Mouse (Mus musculus): ENCODE results near the gene Rlim. TPM values are rescaled to one million over a fixed set of nuclear protein-coding genes. Genes with fewer than 3 reads are reported as not detected.

The Rlim gene
- 10 to 100 TPM; 49.3 to 54.0 TPM for total RNA-seq (2021)
- long read RNA-seq, experiment 1, full-length matches to known transcripts, result 3 of 12 reads
- long read RNA-seq, experiment 1, partial matches to known transcripts, result 0 of 12 reads
- long read RNA-seq, experiment 1, other reads (novel, unspliced or antisense), result 9 of 12 reads
- long read RNA-seq, experiment 2, partial matches to known transcripts, result 0 of 2 reads
- long read RNA-seq, experiment 2, other reads (novel, unspliced or antisense), result 2 of 2 reads

DNA sequence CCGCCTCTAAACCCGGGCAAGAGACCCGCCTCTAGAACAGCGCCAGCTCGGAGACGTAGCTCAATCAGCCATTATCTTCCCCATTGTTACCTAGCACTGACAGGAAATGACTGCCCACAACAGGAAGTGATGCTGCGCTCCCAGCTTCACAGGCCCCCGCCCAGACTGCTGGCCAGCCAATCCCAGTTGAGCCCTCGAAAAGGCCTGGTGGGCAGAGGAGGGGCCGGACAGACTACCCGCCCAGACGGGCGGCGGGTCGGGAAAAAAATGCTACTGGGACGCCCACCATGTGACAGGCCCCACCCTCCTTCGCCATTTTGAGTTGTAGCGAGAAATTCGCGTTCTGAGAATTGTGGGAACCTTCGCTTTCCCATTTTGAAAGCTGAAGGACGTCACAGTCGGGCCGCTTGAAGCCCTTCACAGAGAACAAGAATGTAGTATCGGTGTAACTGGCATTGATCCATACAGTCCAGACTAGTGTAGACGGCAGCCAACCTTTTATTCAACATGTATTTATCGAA is at the start of gene Rlim:
Gene Rlim, minus strand, starts transcription at position 116 of the 521 bp plus-strand sequence.
- DNase-seq, result peak; percentile 89

DNA sequence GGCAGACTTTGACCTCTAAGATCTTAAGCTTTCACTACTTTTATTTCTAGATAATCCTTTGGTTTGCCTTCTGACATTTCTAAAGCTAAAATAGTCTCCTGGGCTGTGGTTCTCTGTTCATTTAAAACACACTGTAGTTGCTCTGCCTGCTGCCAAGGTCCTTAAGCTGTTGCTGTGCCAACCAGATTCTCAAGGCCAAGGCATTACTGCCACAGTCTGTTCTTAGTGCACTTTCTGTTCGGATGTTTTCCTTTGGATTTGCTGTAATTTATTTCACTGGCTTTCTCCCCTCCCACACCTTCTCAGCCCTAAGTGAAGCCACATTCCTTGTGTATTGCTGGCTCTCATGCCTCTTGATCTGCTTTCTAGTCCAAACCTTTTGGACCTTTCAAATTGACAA is 36.1 kb upstream of the Rlim start:
- peak; percentile 36 for DNase-seq

DNA sequence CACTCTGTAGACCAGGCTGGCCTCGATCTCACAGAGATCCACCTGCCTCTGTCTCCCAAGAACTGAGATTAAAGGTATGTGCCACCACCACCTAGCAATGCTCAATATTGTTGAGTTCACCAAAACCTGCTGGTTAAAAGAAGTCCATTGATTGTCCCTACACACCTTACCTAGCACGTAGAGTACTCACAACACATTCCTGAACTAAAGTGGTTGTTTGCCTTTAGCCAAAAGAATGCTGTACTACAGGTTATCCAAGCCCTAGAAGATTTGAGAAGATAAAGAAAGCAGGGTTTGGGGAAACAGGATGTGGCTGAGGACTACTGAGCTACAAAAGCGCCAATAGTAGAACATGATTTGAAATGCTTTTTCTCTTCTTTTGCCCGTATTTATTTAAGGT is 34.0 kb upstream of the Rlim start:
- DNase-seq, result no peak

DNA sequence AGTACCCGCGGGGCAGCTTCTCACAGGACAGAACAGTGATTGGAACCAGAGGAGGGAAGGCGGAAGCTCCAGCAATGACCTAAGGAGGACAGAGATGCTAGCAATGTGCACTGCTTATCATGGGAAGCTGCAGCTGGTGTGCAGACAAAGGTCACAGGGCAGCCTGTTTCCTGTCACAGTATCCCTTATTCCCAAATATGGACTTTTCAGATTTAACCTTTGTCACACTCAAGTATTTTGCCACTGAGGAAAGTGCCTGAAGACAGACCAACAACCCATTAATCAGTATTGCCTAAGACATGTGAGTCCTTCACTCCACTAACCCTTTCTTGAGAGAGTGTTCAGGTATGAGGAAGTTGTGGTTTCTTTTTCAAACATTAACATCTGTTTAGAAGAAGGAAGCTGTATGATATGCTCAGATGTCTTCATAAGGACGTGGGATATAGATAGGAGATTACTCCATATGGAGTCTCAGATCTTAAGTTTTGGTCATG is 32.3 kb upstream of the Rlim start:
- no peak for DNase-seq

DNA sequence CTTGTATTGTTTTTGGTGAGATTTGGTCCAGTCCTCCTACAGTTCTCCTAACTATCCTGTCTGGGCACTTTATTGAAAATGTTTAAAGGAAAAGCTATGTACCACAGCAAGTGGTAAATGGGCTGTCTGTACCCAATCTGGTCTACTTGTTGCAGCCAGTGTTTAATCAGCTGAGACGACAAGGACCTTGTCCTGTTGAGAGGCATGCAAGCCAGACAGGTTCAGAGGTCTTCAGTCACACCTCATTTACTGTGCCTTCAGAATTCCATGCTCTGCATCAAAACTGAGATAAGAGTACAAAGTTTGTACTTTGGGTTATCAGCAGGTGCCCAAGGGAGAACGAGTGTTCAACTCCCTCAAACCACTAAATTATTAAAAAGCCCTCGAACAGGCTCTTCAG is 13.7 kb upstream of the Rlim start:
- DNase-seq, result no peak

DNA sequence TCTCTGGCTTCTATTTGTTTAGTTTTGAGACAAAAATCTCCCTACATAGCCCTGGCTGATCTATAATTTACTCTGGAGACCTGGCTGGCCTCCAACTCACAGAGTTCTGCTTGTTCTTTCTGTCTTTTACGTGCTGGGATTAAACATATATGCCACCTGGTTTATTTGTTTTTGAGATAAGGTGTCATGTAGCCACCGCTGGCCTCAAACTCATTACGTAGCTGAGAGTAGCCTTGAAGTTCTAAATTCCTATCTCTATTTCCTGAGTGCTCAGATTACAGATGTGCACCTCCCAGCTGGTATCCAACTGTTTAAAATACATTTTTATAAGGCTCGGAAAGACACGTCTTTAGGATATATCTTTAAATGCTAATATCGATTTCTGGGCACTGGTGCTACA is 12.8 kb upstream of the Rlim start:
- DNase-seq, result no peak

DNA sequence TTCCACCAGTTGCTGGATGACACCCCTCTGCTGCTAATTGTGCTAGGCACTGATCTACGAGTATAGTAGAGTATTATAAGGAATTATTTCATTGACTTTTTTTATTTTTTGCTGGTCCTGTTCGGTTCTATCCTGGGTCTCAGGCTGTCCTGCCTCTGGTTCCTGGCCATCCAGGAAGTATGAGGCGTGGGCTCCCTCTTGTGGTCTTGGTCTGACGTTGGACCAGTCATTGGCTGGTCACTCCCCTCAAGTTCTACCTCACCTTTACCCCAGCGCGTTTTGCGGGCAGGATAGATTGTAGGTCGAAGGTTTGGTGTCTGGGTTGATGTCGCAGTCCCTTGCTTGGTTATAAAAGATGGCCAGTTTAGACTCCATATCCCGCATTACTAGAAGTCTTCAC is 10.6 kb upstream of the Rlim start:
- peak; percentile 31 for DNase-seq

DNA sequence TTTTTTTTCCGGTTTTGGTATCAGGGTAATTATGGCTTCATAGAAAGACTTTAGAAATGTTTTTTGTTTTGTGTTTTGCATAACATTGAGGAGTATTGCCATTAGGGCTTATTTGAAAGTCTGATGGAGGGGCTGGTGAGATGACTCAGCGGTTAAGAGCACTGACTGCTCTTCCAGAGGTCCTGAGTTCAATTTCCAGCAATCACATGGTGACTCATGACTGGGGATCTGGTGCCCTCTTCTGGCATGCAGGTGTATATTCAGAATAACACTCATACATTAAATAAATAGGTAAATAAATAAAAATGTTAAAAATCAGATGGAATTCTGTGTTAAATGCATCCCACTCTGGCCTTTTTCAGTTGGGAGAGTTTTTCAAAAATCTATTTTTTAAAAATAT is 9.3 kb upstream of the Rlim start:
- DNase-seq, result peak; percentile 37

DNA sequence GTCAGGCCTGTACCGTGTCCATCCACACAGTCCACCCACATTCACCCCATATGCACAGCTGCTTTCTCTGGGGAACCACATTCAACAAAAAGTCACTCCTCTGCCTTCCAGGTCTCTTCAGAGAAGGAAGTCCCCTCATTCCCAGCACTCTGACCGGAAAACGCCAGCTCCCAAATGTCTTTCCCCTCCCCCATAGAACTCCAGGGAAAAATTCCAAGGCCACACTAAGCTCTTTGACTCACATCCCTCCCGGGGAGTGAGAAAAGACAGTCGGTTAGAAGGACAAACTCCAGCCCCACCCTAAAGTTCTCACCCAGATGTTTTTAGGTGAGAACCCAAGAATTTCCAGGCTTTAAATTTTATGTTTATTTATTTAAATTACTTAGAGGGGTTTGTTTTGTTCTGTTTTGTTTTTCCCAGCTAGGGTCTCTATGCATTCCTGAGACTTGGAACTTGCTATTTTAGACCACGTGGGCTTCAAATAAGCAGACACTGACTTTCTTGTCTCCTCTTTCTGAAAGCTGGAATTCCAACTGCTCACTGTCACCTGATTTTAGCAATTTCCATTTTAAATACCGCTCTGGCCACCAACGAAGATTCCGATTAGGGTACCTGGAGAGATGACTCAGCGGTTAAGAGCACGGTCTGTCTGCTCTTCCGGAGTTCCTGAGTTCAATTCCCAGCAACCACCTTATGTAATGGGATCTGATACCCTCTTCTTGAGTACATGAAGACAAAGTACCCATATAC is 6.3 kb upstream of the Rlim start:
- peak; percentile 16 for DNase-seq

DNA sequence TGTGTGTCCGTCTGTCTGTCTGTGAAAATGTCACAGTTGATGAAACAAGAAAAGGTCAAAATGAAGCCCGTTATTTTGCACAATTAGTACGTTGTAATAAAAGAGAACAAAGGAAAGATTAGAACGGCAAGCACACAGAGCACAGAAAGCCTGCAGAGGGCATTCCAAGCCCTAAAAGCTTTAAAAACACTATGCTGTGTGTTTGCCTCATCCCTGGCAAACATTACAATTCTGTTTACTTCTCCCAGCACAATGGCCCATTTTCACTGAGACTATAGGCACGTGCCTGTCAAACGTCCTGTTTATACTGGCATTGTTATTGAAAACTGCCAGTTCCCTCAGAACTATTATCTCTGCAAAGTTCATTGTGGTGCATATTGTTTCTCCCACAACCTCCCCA is 5.1 kb upstream of the Rlim start:
- DNase-seq, result no peak

DNA sequence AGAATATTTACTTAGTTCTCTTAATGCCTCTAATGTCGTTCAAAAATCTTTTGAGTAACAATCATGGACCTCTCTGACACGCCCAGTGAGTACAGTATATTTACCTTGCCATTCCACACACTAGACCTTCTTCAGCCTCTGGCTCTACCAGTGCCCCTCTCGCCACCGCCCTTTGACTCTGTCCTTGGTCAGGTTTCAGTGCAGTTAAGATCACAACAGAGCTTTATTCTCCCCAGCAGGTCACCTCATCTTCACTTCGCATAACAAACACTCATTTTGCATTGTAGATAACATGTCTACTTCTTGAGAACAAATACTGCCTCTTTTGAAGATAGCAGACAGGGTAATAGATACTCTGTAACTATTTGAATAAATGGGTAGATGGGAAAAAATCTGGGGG is 3.9 kb upstream of the Rlim start:
- no peak for DNase-seq

DNA sequence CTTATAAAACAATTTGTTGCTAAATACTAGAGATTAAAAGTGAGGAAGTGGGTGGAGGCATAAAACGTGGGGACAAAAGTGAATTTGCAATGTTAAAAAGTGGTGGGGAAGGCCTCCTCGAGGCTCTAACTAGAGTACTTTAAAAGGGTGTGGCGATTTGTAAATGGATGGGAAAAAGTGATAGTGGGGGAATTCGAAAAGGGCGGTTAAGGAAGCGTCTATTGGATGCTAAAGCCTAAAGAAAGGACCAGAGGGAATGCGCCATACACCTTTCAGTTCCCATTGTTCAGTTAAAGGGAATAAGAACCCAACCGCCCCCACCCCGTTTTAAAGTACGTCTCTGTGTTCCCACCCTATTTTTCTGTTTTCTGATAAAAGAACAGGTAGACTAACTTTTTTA is 722 bp upstream of the Rlim start:
- no peak for DNase-seq

DNA sequence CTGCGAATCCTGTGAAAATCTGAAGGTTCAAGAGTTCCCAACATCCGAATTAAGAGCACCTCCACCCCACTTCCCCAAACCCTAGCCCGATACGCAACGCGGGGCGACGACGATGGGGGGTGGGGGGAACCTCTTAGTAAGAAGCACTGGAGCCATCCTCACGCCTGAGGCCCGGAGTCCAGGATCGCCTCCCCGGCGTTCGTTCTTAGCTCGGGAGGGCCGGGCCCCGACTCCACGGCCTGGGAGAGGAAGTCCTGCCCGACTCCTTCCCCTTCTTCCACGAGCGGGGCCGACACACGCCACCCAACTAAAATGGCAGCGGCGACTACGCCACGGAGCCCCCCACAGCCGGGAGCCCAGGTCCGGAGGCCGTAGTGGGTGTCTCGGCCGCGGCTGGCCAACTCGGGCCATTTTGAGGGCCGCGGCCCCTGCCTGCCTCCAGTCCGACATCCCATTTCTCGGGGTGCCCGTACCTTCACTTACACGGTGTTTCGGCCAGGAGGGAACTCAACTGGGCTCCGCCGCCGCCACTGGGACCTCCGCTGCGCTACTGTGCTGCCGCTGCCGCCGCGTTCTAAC is 405 bp downstream of the Rlim start:
- peak; percentile 42 for DNase-seq

DNA sequence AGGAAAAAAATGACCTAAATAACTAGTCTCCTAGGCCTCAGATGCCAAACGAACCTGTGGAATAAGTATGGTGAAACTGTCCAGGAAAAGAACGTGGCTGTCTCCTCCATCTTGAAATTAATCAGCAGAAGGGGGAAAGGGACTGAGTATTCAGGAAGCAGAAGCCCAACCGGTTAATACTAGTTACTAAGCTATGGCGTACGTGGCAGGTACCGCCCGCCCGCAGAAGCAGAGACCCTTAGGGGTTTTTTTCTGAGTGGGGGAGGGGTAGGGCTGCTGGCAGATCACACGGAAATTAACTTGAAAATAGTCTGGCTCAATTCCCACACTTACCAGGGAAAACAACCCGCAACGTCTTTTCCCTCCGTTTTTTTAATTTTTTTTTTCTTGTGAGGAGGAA is 1.0 kb downstream of the Rlim start:
- DNase-seq, result peak; percentile 25

DNA sequence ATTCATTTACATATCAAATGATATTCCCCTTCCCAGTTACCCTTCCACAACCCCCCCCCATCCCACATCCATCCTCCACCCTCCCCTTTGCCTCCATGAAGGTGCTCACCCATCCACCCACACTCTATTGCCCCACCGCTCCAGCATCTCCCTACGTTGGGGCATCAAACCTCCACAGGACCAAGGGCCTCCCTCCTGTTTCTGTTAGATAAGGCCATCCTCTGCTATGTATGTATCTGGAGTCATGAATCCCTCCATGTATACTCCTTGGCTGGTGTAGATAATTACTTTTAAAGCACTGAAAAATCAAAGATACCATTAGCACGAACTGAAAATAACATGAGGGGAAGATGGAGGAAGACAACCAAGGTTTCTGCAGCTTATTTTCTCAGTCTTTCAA is 41.4 kb downstream of the Rlim start:
- no peak for DNase-seq

DNA sequence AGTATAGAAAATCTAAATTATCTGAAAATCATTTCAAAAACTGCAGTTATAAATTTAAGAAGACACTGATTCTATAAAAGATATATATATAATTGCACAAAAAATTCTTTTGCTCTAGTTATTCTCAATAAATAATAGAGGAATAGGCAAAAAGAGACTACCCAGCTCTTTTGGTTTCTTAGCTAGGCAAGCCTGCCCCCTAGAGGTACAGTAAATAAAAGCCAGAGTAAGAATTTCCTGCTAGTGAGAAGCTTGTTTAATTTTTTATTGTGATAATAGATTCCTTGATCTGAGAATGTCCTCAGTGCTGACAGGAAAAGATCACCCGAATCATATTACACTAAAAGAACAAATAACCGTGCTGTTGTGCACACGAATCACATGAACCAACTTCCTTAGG is 43.8 kb downstream of the Rlim start:
- no peak for DNase-seq

DNA sequence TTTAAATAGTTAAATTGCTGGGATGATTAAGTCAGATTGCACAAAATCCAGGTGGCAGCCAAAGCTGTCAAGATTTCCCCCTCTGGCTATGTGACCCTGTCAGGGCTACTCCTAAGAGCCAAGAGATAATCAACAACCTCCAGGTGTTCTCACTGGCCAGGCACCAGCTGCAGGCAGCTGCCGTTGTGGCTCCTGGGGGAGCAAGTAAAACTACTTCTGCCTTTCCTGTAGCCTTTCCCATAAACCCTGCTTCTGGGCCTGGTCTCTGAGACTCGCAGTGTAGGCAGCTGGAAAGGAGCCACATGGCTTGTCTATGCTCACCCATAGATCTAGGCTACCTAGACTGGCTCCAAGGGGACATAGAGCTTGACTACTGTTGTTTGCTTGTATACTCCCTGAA is 58.6 kb downstream of the Rlim start:
- no peak for DNase-seq

DNA sequence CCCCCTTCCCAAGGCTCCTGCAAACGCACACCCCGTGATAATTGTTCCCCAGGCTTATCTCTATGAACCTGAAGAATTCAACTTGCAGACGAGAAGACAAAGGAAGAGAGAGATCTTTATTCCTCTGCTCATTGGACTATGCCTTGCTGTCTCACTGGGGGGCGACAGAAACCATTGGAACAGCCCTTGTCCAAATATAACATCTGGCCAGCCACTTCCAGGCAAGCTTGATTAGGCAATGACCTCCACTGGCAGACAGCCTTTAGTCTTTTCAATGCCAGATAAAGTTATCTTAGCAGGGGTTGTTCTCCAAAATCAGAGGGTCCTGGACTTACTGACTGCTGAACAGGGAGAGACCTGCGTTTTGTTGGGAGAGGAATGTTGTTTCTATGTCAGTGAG is 62.1 kb downstream of the Rlim start:
- peak; percentile 40 for DNase-seq

DNA sequence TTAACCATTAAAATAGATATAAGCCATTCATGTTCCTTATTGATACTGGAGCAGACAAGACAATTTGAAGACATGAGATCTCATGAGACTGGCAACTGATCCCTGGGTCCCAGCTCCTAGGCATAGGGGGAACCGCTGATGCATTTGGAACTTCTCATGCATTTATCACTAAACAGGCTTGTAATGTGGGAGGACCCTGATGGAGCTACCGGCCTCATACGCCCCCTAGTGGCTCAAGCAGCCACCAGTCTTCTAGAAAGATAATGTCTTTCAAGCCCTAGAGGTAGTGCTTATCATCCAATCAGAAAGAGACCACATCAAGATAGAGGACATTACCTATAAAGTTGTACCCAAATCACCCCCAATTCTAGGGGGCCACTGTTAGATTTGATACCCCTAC is 66.3 kb downstream of the Rlim start:
- DNase-seq, result peak; percentile 65

Data from adrenal gland, postnatal 10 days (tissue).